Mouse (Mus musculus) kidney, postnatal 0 days (tissue): ENCODE data around the gene Ephx4. TPM values are rescaled to one million over a fixed set of nuclear protein-coding genes. Genes with fewer than 3 reads are reported as not detected.

Experiments
- ATAC-seq: fragments of 200-750 bp; cut with Nextera tagmentation; replicated peaks from 2 replicates; pipeline ENCODE4 v1.8.0; 2017; ENCODE audit warnings: low read depth, moderate number of reproducible peaks, moderate TSS enrichment, moderate library complexity; ENCODE audit not compliant: low FRiP score
- DNase-seq: peaks from one replicate; pipeline ENCODE4 v3.0.0-alpha.2; 2016; ENCODE audit warnings: low spot score
- H3K27ac ChIP-seq: fragments of 300-500 bp; sonication (generic); 2 replicates; pipeline ENCODE4 v1.5.1; 2014; ENCODE audit warnings: mild to moderate bottlenecking
- H3K27me3 ChIP-seq: fragments of 300-500 bp; sonication (generic); 2 replicates; pipeline ENCODE4 v1.6.1; 2014; ENCODE audit warnings: low read length, mixed read lengths; ENCODE audit not compliant: insufficient read depth
- H3K36me3 ChIP-seq: fragments of 300-500 bp; sonication (generic); 2 replicates; pipeline ENCODE4 v1.6.1; 2014; ENCODE audit warnings: low read length, mixed read lengths; ENCODE audit not compliant: insufficient read depth
- H3K4me1 ChIP-seq: fragments of 300-500 bp; sonication (generic); replicated peaks from 2 replicates; pipeline ENCODE4 v1.6.1; 2014; ENCODE audit warnings: antibody characterized with exemption, low read length, mixed read lengths; ENCODE audit not compliant: insufficient read depth
- H3K4me2 ChIP-seq: fragments of 300-500 bp; sonication (generic); 2 replicates; pipeline ENCODE4 v1.6.1; 2014; ENCODE audit warnings: mild to moderate bottlenecking, low read length, moderate library complexity, mixed read lengths
- H3K4me3 ChIP-seq: fragments of 300-500 bp; sonication (generic); replicated peaks from 2 replicates; pipeline ENCODE4 v1.5.1; 2014; ENCODE audit warnings: low read depth, low read length
- H3K9ac ChIP-seq: fragments of 300-500 bp; sonication (generic); 2 replicates; pipeline ENCODE4 v1.6.1; 2014; ENCODE audit warnings: low read depth, low read length
- H3K9me3 ChIP-seq: fragments of 300-500 bp; sonication (generic); replicated peaks from 2 replicates; pipeline ENCODE4 v1.6.1; 2016; ENCODE audit warnings: low read length, inconsistent platforms, mixed read lengths
- CTCF ChIP-seq: IDR thresholded peaks from 2 replicates; pipeline ENCODE4 v1.5.1; 2016; ENCODE audit warnings: antibody characterized with exemption, low read depth, mild to moderate bottlenecking, moderate library complexity
- WGBS: fragments of 180-500 bp; shearing (Covaris S2); extraction: QIAGEN DNeasy Blood & Tissue Kit; methylation state at CpG from one replicate; pipeline ENCODE4 v1.1.7; 2014; 5-methylcytosine and 5-hydroxymethylcytosine counted together
- polyA plus RNA-seq: library from polyadenylated mRNA; unstranded; fragments of >200 nt; fragmentation: Nextera tagmentation; extraction: Ambion mirVana; gene quantifications from 2 replicates; pipeline ENCODE4 v1.2.1, GENCODE M21; 2015

Gene Ephx4
- polyA plus RNA-seq, 1 experiment from 2014 or later = 1.8 TPM

DNA sequence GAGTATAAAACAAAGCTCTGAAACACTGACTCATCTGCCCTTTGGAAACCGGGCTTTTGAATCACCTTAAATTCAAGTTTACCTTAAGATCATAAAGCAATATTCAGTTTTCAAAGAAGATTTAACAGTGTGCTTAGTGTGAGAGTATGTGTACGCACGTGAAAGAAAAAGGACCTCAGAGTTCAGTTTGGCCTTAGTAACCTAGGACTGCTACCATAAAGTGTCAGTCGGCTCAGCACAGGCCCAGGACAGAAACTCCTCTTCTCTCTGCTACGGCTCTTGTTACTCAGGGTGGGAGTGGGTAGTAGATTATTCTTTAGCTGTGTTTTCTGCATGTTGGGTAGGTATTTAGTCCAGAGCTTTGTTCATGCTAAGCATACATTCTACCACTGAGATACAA lies 47.1 kb downstream of the Ephx4 start:
- Histone ChIP-seq H3K9ac (no peak overlapping the region), H3K4me3 (no peak overlapping the region), H3K9me3 (no peaks in the 10 kb centered on the region), H3K4me2 (no peak overlapping the region), H3K27ac (no peak overlapping the region), H3K36me3 (no peaks in the 10 kb centered on the region), H3K27me3 (no peaks in the 10 kb centered on the region), H3K4me1 (no peaks in the 10 kb centered on the region)
- no peak for DNase-seq
- no peak for TF ChIP-seq CTCF
- 87% methylated on average over 5 of the region's 5 CpGs for WGBS
- no peak for ATAC-seq

DNA sequence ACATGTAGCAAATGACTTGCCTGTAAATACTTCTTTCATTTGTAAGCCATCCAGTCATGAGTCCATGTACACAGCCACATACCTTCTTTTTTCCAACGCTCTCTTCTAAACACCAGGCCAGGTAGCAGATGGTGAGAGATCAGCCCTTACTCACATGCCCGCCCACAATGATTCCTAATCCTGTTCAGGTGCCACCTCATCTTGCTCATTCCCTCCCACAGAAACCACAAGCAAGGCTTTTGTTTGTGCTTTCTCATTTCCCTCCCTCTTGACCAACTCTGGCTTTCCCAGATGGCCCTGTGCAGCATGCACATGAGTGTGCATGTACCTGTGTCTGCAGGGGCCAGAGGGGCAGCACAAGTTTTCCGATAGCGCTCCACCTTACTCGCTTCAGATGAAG lies 47.8 kb downstream of the Ephx4 start:
- Histone ChIP-seq H3K9me3 (no peaks in the 10 kb centered on the region), H3K36me3 (no peaks in the 10 kb centered on the region), H3K9ac (no peak overlapping the region), H3K27ac (no peak overlapping the region), H3K27me3 (no peaks in the 10 kb centered on the region), H3K4me2 (no peak overlapping the region), H3K4me3 (no peak overlapping the region), H3K4me1 (no peaks in the 10 kb centered on the region)
- no peak for ATAC-seq
- 94% methylated on average over 5 of the region's 5 CpGs for WGBS
- DNase-seq = no peak
- TF ChIP-seq CTCF = no peak

DNA sequence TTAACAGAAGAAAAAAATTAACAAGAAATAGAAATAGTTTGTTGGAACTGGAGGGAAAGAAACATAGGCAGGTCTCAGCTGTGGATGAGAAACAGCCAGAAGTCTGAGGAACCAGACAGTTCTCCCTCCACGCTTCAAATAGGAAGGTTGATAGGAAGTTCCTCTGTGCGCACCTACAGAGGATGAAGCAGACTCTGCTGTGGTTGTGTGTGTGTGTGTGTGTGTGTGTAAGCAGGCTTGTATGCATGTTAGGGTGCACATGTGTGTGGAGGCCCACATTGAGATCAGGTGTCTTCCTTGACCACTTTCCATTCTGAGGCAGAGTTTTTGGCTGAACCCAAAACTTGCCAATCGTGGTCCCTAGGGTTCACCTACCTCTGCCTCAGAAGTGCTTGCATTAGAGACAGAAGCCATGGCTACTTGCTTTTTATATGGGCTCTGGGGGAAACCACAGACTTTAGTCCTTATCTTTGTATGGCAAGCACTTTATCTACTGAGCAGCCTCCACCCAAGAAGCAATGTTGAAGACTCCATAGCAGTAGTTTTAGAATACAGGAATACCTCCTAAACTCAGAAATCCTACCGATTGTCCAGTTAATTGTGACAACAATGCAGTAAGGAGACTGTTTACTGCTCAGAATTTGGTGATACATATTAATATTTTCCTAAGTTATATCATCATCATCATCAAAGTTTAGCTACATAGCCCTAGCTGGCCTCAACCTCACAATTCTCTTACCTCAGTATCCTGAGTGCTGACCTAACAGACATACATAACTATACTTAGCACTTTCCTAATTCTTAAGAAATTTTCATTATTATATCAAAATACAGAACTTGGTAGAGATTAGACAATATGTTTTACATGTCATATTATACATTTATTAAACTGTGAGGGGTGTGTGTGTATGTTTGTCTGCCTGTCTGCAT lies 59.9 kb downstream of the Ephx4 start:
- no peaks in the 10 kb centered on the region for H3K9me3 ChIP-seq
- no peaks in the 10 kb centered on the region for H3K4me1 ChIP-seq
- no peak overlapping the region for H3K27ac ChIP-seq
- no peak for TF ChIP-seq CTCF
- WGBS = 95% methylated on average over 4 of the region's 4 CpGs
- no peak for ATAC-seq
- no peak overlapping the region for H3K4me3 ChIP-seq
- H3K9ac ChIP-seq = no peak overlapping the region
- no peaks in the 10 kb centered on the region for H3K36me3 ChIP-seq
- H3K27me3 ChIP-seq = no peaks in the 10 kb centered on the region
- no peak overlapping the region for H3K4me2 ChIP-seq
- DNase-seq = no peak

DNA sequence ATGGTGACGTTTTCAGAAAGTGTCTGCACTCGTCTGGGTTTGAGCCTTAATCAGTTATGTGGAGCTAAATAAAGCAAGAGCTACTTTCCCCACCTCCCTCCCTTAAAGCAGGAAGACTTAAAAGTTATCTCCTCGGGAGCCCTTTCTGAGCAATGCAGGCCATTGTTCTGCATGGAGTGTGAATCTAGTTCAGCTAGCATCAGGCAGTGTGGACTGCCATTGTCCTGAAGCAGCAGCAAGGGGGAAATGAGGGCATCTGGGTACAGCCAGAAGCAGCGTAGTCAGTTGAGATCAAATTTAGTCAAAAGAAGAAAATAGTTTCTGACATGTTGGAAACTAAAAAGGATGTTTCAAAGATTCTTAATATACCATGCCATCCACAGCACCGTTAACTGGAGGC lies 64.0 kb downstream of the Ephx4 start:
- H3K9ac ChIP-seq = no peak overlapping the region
- no peak for TF ChIP-seq CTCF
- H3K4me3 ChIP-seq = no peak overlapping the region
- no peaks in the 10 kb centered on the region for H3K9me3 ChIP-seq
- H3K36me3 ChIP-seq = peaks cover 9% of the 10 kb centered on the region; the same call in 1 of the 2 replicates
- H3K4me1 ChIP-seq = no peaks in the 10 kb centered on the region
- WGBS = 65% methylated on average over 5 of the region's 5 CpGs
- no peak overlapping the region for H3K4me2 ChIP-seq
- DNase-seq (no peak), ATAC-seq (no peak)
- H3K27ac ChIP-seq = no peak overlapping the region
- no peaks in the 10 kb centered on the region for H3K27me3 ChIP-seq

DNA sequence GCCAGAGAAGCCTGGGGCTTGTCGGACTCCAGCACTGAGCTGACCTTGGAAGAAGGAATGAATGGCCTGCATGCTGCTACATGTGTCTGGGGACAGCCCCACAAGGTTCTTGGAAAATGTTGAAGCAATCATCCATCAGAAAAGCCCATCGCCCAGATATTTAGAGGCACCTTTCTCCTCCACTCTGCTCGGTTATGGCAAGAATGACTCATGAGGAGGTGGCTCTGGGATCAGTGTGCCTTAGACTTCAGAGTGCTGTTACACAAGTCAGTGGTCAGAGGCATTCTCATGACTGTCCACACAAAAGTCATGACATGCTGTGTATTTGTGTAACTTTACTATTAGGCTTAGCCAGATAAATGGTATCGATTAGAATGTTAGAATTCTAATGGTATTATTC lies 64.6 kb downstream of the Ephx4 start:
- WGBS = 82% methylated on average over 4 of the region's 4 CpGs
- Histone ChIP-seq H3K4me1 (no peaks in the 10 kb centered on the region), H3K9me3 (no peaks in the 10 kb centered on the region), H3K27me3 (no peaks in the 10 kb centered on the region), H3K27ac (no peak overlapping the region), H3K4me2 (no peak overlapping the region), H3K36me3 (peaks cover 9% of the 10 kb centered on the region; the same call in 1 of the 2 replicates), H3K4me3 (no peak overlapping the region), H3K9ac (no peak overlapping the region)
- no peak for DNase-seq
- no peak for ATAC-seq
- no peak for TF ChIP-seq CTCF

DNA sequence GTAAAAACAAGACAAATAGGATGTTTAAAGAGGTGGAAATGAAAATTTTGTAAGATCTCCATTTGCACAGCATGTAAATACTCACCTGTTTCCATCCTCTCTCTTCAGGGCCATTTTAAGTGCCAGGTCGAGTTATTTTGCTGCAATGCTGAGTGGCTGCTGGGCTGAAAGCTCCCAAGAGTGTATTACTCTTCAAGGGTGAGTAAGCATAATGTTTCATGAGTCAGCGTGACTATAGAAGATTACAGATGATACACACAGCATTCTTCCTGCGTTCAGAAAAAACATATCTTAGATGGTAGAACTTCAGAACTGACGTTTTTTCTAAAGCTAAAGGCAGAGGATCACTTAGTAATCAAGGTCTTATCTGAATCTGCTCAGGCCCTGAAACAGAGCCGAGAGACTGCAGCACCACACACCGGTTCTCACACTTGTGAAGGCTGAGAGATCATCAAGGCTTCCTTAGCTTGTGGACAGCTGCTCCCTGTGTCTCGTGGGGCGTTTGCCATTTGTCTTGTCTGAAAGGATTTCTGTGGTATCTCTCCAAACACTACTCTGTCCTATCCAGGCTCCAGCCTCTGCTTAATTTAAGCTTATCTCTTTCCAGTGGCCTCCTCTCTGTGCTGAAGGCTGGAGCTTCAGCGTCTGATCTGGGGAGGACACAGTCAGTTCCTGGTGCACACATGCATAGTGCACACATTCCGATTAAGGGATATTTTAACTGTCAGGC lies 68.2 kb downstream of the Ephx4 start:
- no peak overlapping the region for H3K9ac ChIP-seq
- ATAC-seq = no peak
- 69% methylated on average over 10 of the region's 10 CpGs for WGBS
- no peaks in the 10 kb centered on the region for H3K4me1 ChIP-seq
- no peak overlapping the region for H3K4me3 ChIP-seq
- no peak for TF ChIP-seq CTCF
- no peaks in the 10 kb centered on the region for H3K27me3 ChIP-seq
- no peak overlapping the region for H3K4me2 ChIP-seq
- no peak for DNase-seq
- H3K27ac ChIP-seq = no peak overlapping the region
- no peaks in the 10 kb centered on the region for H3K9me3 ChIP-seq
- peaks cover 9% of the 10 kb centered on the region; the same call in 1 of the 2 replicates for H3K36me3 ChIP-seq

Other genes starting within 250 kb of the Ephx4 start
- gene Tgfbr3, start 113.1 kb upstream of the Ephx4 start, polyA plus RNA-seq = 10.5 and 10.8 TPM in 2 replicates
- gene Brdt, start 71.6 kb upstream of the Ephx4 start, polyA plus RNA-seq = 1.4 and 1.6 TPM in 2 replicates
- not detected in 2 replicates for gene Lpcat2b, start 28.8 kb downstream of the Ephx4 start, polyA plus RNA-seq
- gene Btbd8, start 35.3 kb downstream of the Ephx4 start, polyA plus RNA-seq = 2.9 and 3.1 TPM in 2 replicates
- gene Gm42669, start 104.9 kb downstream of the Ephx4 start, polyA plus RNA-seq = 0.16 and 0.18 TPM in 2 replicates
- gene 1700028K03Rik, start 132.0 kb downstream of the Ephx4 start, polyA plus RNA-seq = 0.05 and 0.19 TPM in 2 replicates
- gene Rpap2, start 194.6 kb downstream of the Ephx4 start, polyA plus RNA-seq = 17.9 and 18.3 TPM in 2 replicates
- gene Glmn, start 195.2 kb downstream of the Ephx4 start, polyA plus RNA-seq = 26.0 and 28.3 TPM in 2 replicates